Mouse (Mus musculus): Measurements from ENCODE around the gene Tmem177. TPM values are rescaled to one million over a fixed set of nuclear protein-coding genes. Genes with fewer than 3 reads are reported as not detected.

Tmem177 gene
- polyA plus RNA-seq, 1 experiment from 2014 or later, result 4.3 TPM

- Histone ChIP-seq H3K4me2 (replicated peaks; ENCODE audit: low read depth) (no peak overlapping the region), H3K4me1 (replicated peaks; ENCODE audit: control insufficient read depth, insufficient read depth, low read length) (no peaks in the 10 kb centered on the region), H3K9ac (ENCODE audit: low read depth, low read length) (no peak overlapping the region), H3K4me3 (ENCODE audit: low read depth, low read length) (no peak overlapping the region), H3K27me3 (replicated peaks; ENCODE audit: control insufficient read depth, insufficient read depth, low read length) (no peaks in the 10 kb centered on the region), H3K9me3 (ENCODE audit: control insufficient read depth) (no peaks in the 10 kb centered on the region), H3K36me3 (ENCODE audit: control insufficient read depth, insufficient read depth) (no peaks in the 10 kb centered on the region), H3K27ac (ENCODE audit: low read depth, low read length) (no peak overlapping the region)
- TF ChIP-seq CTCF (IDR thresholded peaks at IDR 0.05; ENCODE audit: low read depth), result no peak
- 75% methylated on average over 4 of the region's 4 CpGs for WGBS
- no peak for ATAC-seq
These were observed 35.5 kb downstream of the Tmem177 start for GRCm38 (mm10) chr1:119877469-119877868.

DNA sequence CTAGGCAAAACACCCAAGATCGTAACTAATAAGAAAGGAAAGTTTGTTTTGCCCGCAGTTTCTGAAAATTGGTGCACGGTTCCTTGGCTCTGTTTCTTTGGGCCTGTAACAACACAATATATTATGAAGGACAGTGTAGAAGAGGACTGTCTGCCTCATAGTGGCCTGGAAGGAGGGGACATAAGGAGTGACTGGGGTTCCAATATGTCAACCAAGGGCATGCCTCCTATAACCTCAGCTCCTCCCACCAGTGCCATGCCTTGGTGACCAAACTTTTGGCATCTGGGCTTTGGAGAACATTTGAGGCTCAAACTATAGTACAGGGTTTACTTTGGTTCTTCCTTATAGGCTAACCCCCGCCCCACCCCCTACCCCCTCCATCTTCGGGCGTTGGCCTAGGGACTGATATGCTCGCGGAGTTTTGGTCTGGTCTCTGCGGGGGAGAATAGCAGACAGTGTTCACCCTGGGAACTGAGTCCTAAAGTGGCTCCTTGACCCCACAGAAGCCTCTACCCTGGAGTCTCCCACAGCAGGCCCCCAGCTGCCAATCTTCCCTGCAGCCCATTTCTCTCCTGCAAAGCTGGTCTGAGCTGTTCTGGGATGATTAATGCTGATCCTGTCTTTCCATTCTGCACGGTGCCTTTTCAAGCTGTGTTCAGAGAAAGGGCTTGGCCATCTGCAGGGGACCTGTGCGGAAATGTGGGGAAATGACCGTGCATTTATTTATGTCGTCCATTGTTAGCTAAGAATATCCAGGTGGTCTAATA lies 44.4 kb downstream of the Tmem177 start:
- no peaks in the 10 kb centered on the region for H3K9me3 ChIP-seq (ENCODE audit: control insufficient read depth)
- H3K27ac ChIP-seq (ENCODE audit: low read depth, low read length), result no peak overlapping the region
- no peaks in the 10 kb centered on the region for H3K27me3 ChIP-seq (replicated peaks; ENCODE audit: control insufficient read depth, insufficient read depth, low read length)
- H3K9ac ChIP-seq (ENCODE audit: low read depth, low read length), result no peak overlapping the region
- no peak overlapping the region for H3K4me3 ChIP-seq (ENCODE audit: low read depth, low read length)
- 61% methylated on average over 13 of the region's 13 CpGs for WGBS
- no peak overlapping the region for H3K4me2 ChIP-seq (replicated peaks; ENCODE audit: low read depth)
- H3K4me1 ChIP-seq (replicated peaks; ENCODE audit: control insufficient read depth, insufficient read depth, low read length), result no peaks in the 10 kb centered on the region
- H3K36me3 ChIP-seq (ENCODE audit: control insufficient read depth, insufficient read depth), result no peaks in the 10 kb centered on the region
- no peak for ATAC-seq
- no peak for TF ChIP-seq CTCF (IDR thresholded peaks at IDR 0.05; ENCODE audit: low read depth)

DNA sequence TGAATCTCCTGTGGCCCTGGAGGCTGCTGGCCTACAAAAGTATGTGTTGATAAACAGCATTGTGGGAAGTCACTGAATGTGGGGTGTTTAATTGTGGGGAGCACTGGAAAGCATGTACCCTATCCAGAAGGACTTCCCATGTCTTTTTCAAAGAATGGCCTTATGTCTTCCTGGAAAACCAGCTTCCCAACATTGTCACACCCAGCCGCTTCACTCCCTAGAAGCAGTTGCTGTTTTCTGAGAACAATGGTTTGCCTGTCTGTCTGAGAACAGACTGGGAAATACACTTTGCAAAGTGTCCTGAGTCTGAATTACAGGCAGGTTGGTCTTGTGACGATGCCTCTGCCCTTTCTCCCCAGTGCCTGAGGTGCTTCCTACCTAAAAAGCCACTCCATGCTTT lies 45.7 kb downstream of the Tmem177 start:
- no peak overlapping the region for H3K4me2 ChIP-seq (replicated peaks; ENCODE audit: low read depth)
- WGBS, result 44% methylated on average over 2 of the region's 2 CpGs
- no peak for ATAC-seq
- H3K27me3 ChIP-seq (replicated peaks; ENCODE audit: control insufficient read depth, insufficient read depth, low read length), result no peaks in the 10 kb centered on the region
- no peak overlapping the region for H3K27ac ChIP-seq (ENCODE audit: low read depth, low read length)
- H3K36me3 ChIP-seq (ENCODE audit: control insufficient read depth, insufficient read depth), result no peaks in the 10 kb centered on the region
- no peak overlapping the region for H3K9ac ChIP-seq (ENCODE audit: low read depth, low read length)
- H3K4me3 ChIP-seq (ENCODE audit: low read depth, low read length), result no peak overlapping the region
- no peak for TF ChIP-seq CTCF (IDR thresholded peaks at IDR 0.05; ENCODE audit: low read depth)
- no peaks in the 10 kb centered on the region for H3K4me1 ChIP-seq (replicated peaks; ENCODE audit: control insufficient read depth, insufficient read depth, low read length)
- H3K9me3 ChIP-seq (ENCODE audit: control insufficient read depth), result no peaks in the 10 kb centered on the region

DNA sequence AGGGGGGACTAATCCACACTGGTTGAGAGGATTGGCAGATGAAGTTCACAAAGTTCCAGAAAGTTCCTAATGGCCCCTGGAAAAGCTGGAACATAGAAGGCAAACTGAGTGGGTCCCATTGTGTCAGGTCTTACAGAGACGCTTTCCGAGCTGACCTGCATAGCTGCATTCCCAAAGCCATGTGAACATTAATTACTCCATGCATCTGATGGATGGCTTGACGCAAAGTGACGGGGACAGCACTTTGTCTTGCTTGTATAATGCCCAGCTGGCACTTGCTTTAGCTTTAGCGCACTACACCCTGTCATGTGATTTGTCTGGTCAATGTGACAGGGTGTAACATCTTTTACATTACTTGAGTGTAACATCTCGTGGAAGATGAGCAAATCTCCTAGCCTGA lies 47.7 kb downstream of the Tmem177 start:
- no peaks in the 10 kb centered on the region for H3K9me3 ChIP-seq (ENCODE audit: control insufficient read depth)
- H3K36me3 ChIP-seq (ENCODE audit: control insufficient read depth, insufficient read depth), result no peaks in the 10 kb centered on the region
- no peak for TF ChIP-seq CTCF (IDR thresholded peaks at IDR 0.05; ENCODE audit: low read depth)
- H3K4me2 ChIP-seq (replicated peaks; ENCODE audit: low read depth), result no peak overlapping the region
- H3K27ac ChIP-seq (ENCODE audit: low read depth, low read length), result no peak overlapping the region
- no peak overlapping the region for H3K9ac ChIP-seq (ENCODE audit: low read depth, low read length)
- WGBS, result 80% methylated on average over 6 of the region's 6 CpGs
- H3K27me3 ChIP-seq (replicated peaks; ENCODE audit: control insufficient read depth, insufficient read depth, low read length), result no peaks in the 10 kb centered on the region
- no peaks in the 10 kb centered on the region for H3K4me1 ChIP-seq (replicated peaks; ENCODE audit: control insufficient read depth, insufficient read depth, low read length)
- no peak for ATAC-seq
- no peak overlapping the region for H3K4me3 ChIP-seq (ENCODE audit: low read depth, low read length)

DNA sequence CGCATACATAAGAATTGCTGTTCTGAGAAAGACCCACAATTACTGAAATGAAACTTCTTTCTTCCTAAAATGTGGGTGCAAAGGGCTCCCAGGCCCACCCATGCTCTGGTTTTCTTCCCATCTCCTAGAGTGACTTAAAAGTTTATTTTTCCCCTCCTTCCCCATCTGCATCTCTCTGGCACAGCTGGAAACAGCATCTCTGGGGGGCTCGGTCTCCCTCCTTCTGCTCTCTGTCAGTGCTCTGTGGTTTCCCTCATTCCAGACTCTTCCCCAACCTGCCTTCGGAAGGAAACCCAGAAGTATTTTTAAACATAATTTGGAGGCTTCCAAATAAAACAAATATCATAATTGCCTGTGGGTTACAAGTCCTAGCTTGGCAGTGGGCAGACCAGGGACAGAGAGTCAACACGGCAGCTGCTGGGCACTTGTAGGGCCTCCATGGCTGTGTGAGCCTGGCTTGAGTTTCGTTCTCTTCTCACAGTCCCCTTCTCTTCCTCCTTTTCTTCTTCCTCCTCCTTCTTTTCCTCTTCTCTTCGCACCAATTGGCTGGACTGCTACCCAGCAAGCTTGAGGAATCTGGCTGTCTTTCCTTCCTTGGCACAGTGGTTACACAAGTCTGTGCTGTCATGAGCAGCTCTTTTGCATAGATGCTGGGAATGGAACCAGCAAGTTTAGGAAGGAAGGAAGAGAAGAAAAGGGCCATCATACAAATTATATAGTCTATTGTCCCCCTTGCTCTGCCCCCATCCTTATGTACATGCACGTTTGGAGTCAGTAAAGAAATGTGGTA lies 49.3 kb downstream of the Tmem177 start:
- Histone ChIP-seq H3K9ac (ENCODE audit: low read depth, low read length) (no peak overlapping the region), H3K27me3 (replicated peaks; ENCODE audit: control insufficient read depth, insufficient read depth, low read length) (no peaks in the 10 kb centered on the region), H3K4me3 (ENCODE audit: low read depth, low read length) (no peak overlapping the region), H3K4me2 (replicated peaks; ENCODE audit: low read depth) (no peak overlapping the region), H3K9me3 (ENCODE audit: control insufficient read depth) (no peaks in the 10 kb centered on the region), H3K4me1 (replicated peaks; ENCODE audit: control insufficient read depth, insufficient read depth, low read length) (no peaks in the 10 kb centered on the region), H3K36me3 (ENCODE audit: control insufficient read depth, insufficient read depth) (no peaks in the 10 kb centered on the region), H3K27ac (ENCODE audit: low read depth, low read length) (no peak overlapping the region)
- TF ChIP-seq CTCF (IDR thresholded peaks at IDR 0.05; ENCODE audit: low read depth), result no peak
- 68% methylated on average over 7 of the region's 7 CpGs for WGBS
- ATAC-seq, result no peak

GRCm38 (mm10) chr1:119859566-119859965 lies 53.4 kb downstream of the Tmem177 start:
- ATAC-seq, result no peak

More at GRCm38 (mm10) chr1:119859566-119859965, 53.4 kb downstream of the Tmem177 start:
- H3K9ac ChIP-seq (ENCODE audit: low read depth, low read length), result no peak overlapping the region
- H3K9me3 ChIP-seq (ENCODE audit: control insufficient read depth), result no peaks in the 10 kb centered on the region
- no peak for TF ChIP-seq CTCF (IDR thresholded peaks at IDR 0.05; ENCODE audit: low read depth)
- no peaks in the 10 kb centered on the region for H3K27me3 ChIP-seq (replicated peaks; ENCODE audit: control insufficient read depth, insufficient read depth, low read length)
- H3K27ac ChIP-seq (ENCODE audit: low read depth, low read length), result no peak overlapping the region
- no peak overlapping the region for H3K4me2 ChIP-seq (replicated peaks; ENCODE audit: low read depth)
- no peaks in the 10 kb centered on the region for H3K36me3 ChIP-seq (ENCODE audit: control insufficient read depth, insufficient read depth)
- H3K4me1 ChIP-seq (replicated peaks; ENCODE audit: control insufficient read depth, insufficient read depth, low read length), result no peaks in the 10 kb centered on the region
- WGBS, result 81% methylated on average over 5 of the region's 5 CpGs
- no peak overlapping the region for H3K4me3 ChIP-seq (ENCODE audit: low read depth, low read length)

Other genes with a start within 250 kb of the Tmem177 start
- gene Ptpn4, start 75.6 kb downstream of the Tmem177 start, polyA plus RNA-seq (2015; fragmentation: Nextera tagmentation; extraction: Ambion mirVana), result 2.4 and 3.0 TPM in 2 replicates
- 0.09 TPM in 1 of 2 replicates, not detected in the other for gene Cfap221, start 84.0 kb upstream of the Tmem177 start, polyA plus RNA-seq (2015; fragmentation: Nextera tagmentation; extraction: Ambion mirVana)
- gene Sctr, start 93.7 kb upstream of the Tmem177 start, polyA plus RNA-seq (2015; fragmentation: Nextera tagmentation; extraction: Ambion mirVana), result 0.98 and 0.99 TPM in 2 replicates
- gene Tmem37, start 160.9 kb upstream of the Tmem177 start, polyA plus RNA-seq (2015; fragmentation: Nextera tagmentation; extraction: Ambion mirVana), result 593 and 673 TPM in 2 replicates
- gene Dbi, start 207.9 kb upstream of the Tmem177 start, polyA plus RNA-seq (2015; fragmentation: Nextera tagmentation; extraction: Ambion mirVana), result 3,066 and 3,164 TPM in 2 replicates
- gene 3110009E18Rik, start 208.0 kb upstream of the Tmem177 start, polyA plus RNA-seq (2015; fragmentation: Nextera tagmentation; extraction: Ambion mirVana), result 8.2 and 8.7 TPM in 2 replicates